Mouse (Mus musculus) heart, postnatal 25 days (tissue): ENCODE data around the gene Irak3. TPM values are rescaled to one million over a fixed set of nuclear protein-coding genes. Genes with fewer than 3 reads are reported as not detected.
"Not testable (repeated sequence)": the region's sequence is repeated elsewhere in the genome, so short reads cannot be mapped to it uniquely, and the experiment has no call there.

ENCODE experiments used
- DNase-seq: peaks from one replicate; pipeline ENCODE4 v3.0.0; 2022; ENCODE audit warnings: low spot score
- intact Hi-C: fragments of 180-260 bp; cut with DNase I; formaldehyde crosslinking; loops from one replicate; pipeline ENCODE4 v1.15.1; 2025
- total RNA-seq, 2 experiments: library from RNA; stranded (reverse); gene quantifications; 2 replicates each; pipeline ENCODE4 v1.2.3; 2021

Gene Irak3
- 1 to 10 TPM; 3.2 to 4.2 TPM for total RNA-seq

GRCm38 (mm10) chr10:120201961-120202402 is at the start of gene Irak3:
Gene Irak3, minus strand, starts transcription at chr10:120202130.
- intact Hi-C loops: loop anchor here (2.0 to 5.0 kb wide), 2 partner anchors 19 to 555 kb away; no protein-coding TSS in a partner anchor

DNA sequence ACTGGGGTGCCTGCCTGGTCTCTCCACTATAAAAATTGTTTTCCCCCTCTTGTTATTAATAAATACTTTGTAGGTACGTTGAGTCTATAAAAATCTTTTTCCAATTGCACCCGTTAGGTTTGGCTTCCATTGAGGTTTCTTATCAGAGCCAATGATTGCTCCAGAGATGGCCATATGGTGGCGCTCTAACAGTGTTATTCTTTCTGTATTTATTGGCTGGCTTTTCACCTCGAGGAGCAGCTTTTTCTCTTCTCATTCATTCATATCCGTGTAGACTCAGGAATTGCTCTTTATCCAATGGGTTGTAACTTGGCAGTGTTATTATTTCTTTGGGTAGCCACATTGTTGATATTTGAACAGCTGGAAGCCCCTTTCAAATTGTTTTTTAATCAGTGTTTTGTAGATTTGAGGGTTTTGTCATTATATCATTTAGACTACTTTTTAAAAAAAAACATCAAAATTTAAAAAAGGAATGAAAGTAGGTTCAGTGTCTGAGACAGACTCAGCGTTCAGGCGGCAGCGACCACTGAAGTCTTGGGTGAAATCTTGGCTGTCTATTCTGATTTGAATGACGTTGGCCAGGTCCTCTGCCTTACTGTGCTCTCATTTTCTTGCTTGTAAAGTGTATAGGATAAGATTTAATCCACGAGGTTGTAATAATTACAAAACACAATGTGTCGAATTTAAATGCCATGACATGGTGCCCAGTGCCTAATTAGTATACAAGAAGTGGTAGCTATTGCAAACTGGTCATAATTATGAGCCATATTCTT is 49.2 kb upstream of the Irak3 start:
- no peak for DNase-seq
- intact Hi-C loops: loop anchor here (10.0 kb wide), 2 partner anchors 614 to 1004 kb away; no protein-coding TSS in a partner anchor

More at GRCm38 (mm10) chr10:120201961-120202402, at the start of gene Irak3:
- peak; percentile 38 for DNase-seq

DNA sequence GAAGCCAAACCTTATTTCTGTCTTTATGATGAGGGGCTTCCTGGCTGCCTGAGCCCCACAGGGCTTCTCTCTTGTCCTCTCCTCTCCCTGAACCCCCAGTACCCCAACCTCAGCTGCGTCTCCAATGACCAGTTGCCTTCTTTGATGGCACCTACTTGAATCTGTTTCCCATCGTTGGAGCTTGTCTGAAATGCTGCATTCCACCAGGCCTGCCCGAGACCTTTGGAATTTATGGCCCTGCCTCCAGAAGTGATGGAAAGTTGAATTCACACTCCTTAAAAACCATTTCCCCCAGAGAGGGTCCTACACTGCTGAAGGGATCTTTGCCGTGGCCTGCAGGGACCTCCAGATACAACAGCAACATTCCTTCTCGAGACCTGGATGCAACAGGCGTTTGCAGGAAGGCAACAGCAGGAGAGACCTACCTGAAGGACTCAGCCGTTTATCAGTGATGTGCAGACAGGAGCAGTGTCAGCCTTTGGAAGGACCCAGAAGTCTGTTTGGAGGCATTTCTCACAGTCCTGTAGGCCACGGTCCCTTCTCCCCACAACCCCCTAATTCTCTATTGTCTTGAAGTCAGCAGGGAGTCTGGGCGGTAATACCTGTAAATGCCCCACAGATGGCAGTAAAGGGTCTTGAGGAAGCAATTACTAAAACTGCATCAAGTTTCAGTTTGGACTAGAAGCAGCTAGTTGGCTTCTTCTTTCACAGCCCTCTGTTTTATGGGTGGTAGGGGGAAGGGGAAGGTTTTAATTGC is 45.2 kb upstream of the Irak3 start:
- DNase-seq: no peak
- intact Hi-C loops: loop anchor here (2.0 kb wide), 1 partner anchor 24 kb away; no protein-coding TSS in a partner anchor

- intact Hi-C loops: loop anchor here (2.0 kb wide), 1 partner anchor 25 kb away; no protein-coding TSS in a partner anchor
- DNase-seq: no peak
Measured at GRCm38 (mm10) chr10:120245681-120246080, 43.8 kb upstream of the Irak3 start.

DNA sequence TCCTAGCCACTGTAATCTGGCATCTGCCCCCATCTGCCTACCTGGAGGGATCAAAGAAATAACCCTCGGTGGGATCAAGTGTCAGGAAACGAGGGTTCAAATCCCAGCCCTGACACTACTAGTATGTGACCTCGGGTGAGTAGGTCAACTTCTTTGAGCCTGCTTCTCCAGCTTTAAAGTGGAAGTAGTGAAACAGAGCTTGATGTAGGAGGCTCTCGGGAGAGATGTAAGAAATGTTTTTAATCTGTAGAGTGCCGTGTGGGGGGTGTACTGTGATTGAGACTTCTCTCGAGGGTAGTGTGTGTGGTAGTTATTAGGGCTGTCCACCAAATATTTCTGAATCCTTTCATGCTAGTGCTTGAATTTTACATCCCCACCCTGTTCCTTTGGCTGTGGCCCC is 40.5 kb upstream of the Irak3 start:
- DNase-seq: no peak
- intact Hi-C loops: no loop called here

DNA sequence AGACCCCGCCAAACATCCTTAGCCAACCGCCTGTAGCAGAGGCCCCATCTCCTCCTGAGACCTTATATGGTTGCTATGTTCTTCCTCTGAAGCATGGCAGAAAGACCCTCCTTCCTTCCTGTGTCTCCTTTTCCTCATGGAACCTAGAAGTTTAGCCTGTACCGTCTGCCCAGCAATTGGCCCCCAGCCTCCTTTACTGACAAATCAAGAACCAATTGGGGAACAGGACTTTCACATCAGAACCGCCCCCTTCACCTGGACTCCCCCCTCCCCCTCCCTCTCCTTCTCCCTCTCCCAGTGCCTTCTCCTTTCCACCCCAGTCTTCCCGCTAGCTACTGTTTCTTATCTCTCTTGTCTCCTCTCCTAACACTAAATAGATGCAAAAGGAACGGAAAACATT is 37.5 kb upstream of the Irak3 start:
- intact Hi-C loops: no loop called here
- DNase-seq: no peak

GRCm38 (mm10) chr10:120238241-120238640 is 36.3 kb upstream of the Irak3 start:
- no peak for DNase-seq
- intact Hi-C loops: no loop called here

- no peak for DNase-seq
- intact Hi-C loops: no loop called here
Measured at GRCm38 (mm10) chr10:120236855-120237254, 34.9 kb upstream of the Irak3 start.

- intact Hi-C loops: no loop called here
- no peak for DNase-seq
Measured at GRCm38 (mm10) chr10:120233655-120234367, 31.9 kb upstream of the Irak3 start.

DNA sequence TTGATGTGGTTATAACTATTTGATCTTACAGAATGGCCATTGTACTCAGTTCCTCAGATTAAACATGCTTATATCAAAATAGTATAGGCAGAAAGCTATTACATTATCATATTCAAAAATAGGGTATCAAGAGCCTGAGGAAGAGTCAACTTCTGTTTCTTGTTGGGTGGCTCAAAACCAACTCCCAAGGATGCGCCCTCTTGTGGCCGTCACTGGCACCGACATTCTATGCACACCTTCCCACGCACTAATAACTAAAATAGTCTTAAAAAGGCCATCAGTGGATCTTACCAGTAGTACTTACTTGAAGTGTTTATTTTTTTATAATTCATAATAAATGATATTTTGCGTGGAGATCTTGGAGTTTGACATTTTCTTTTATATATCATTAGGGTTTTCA is 29.8 kb upstream of the Irak3 start:
- DNase-seq: peak; percentile 12
- intact Hi-C loops: no loop called here

DNA sequence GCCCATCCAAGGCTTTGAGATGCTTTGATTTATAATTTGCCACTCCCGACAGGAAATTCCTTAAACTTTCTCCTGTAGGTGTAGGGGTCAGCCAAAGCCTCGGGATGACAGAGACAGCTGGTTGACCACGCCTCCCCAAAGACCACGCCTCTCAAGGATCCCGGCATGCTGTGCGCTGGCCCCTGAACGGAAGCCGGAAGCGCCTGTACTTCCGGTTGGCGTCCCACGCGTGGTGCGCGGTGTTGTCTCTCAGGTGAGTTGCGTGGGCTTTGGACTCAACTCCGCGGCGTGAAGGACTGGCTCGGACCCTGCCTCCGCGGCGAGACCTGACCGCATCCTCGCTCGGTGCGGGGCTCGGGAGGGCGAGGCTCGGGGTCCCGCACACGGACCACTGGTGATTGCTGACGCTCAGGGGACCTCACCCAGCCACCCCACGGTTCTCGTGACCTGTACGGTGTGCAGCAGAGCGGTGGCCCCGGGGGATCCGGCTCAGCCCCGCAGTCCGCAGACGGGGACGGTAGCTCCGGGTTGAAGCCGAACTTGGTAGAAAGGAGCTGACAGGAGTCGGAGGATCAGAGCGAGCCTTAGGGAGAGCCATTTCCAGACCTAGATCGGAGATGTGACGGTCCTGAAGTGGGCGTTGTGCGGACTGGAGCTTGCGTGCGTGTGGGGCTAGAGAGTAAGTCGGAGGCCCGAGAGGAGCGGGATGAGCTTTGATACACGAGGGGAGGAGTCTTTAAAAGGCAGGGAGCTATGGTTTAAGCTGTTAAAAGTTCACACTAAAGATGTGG is 25.1 kb upstream of the Irak3 start, which contains the start of gene Llph:
Gene Llph, plus strand, starts transcription at position 200 of the 791 bp plus-strand sequence.
- peak; percentile 65 for DNase-seq
- intact Hi-C loops: no loop called here

- no peak for DNase-seq
- intact Hi-C loops: no loop called here
Measured at GRCm38 (mm10) chr10:120220776-120221175, 18.8 kb upstream of the Irak3 start.

DNA sequence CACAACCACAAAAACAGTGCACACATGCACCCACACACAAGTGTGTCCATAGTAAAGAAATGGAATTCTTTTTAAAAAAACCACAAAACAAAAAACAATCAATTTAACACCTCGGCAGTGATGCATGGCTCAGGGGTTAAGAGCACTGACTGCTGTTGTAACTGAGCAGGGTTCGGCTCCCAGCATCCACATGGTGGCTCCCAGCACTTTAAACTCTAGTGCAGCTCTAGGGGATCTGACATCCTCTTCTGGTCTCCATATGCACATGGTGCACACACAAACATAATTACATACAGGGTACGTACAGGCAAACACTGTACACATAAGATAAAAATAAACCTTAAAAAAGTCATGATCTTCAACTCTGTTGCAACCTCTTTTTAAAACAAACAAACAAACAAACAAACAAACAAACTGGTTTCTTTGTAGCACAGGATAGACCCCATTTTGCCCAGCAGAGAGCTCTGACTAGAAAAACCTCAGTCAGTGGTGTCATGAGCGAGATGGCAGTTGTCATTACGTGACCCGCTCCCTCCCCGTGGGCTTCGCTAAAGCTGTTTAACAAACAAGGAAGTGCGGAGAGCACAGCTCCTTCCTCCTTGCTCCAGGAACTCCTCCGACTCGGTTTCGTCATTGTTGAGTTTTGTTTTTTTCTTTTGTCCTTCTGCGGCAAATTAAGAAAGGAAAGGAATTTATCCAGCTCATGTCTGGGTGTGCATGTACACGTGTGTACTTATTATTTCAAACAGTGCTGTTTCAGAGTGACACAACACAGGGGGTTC is 17.8 kb upstream of the Irak3 start:
- intact Hi-C loops: no loop called here
- DNase-seq: no peak

DNA sequence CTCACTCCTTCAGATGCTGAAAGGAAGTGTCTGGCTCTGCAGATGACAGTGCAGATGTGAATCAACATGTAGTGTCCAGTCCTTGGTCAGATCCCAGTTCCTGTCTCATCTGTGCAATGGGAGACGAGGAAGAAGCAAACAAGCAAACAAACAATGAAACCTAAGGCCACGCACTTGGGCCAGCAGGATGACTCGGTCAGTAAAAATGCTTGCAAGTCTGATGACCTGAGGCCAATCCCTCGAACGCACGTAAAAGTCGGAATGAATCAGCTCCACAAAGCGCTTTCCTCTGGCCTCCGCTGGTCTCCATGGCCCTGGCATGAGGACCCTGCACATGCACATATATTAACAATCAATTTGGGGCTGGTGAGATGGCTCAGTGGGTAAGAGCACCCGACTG is 17.1 kb upstream of the Irak3 start:
- intact Hi-C loops: no loop called here
- DNase-seq: no peak

- intact Hi-C loops, DNase-seq: not testable (repeated sequence)
Measured at GRCm38 (mm10) chr10:120217099-120217498, 15.2 kb upstream of the Irak3 start.

- intact Hi-C loops: no loop called here
- no peak for DNase-seq
Measured at GRCm38 (mm10) chr10:120210096-120210495, 8.2 kb upstream of the Irak3 start.

DNA sequence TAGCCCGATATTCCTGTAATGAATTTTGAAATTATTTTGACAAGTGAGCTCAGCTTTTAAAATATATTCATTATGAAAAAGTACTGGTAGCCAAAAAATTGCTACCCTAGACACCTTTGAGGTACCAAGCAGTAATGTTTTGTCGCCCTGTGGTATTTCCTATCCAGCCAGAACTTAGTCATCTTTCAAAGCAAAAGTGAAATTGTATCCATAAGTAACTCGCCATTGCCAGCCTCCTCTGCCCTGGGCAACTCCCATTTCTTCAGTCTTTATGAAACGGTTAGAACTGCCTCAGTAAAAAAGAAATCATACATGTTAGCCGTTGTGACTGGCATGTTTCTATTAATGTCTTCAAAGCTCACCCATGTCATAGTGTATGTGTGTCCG is 7.6 kb upstream of the Irak3 start:
- no peak for DNase-seq
- intact Hi-C loops: loop anchor here (5.0 kb wide), 1 partner anchor 97 kb away; the partner anchor contains the start of gene Helb
